Comparison of ENCODE assay signal across 11 mouse cellular contexts in the genomic region with DNA sequence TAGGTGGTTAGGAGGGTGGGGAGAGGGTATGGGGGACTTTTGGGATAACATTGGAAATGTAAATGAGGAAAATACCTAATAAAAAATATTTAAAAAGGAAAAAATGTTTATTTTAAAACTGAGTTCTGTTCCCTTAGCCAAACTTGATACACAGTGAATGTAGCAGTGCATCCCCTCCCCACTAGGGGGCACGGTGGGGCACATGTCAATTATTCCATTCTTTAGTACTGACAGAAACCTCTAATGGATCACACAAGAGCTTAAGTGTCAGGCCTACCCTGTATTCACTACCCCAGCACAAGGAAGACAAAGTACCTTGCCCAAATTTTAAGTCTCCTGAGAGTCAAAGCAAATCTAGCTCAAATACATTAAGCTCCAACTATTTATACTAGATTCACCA. TPM values are rescaled to one million over a fixed set of nuclear protein-coding genes. Genes with fewer than 3 reads are reported as not detected.
A peak's percentile ranks its signal among the peaks of the same experiment; 100 is the strongest.
DNase-seq lines count a peak whose midpoint lies in the region; ATAC-seq and TF ChIP-seq lines count a peak whose summit lies in the region.
"Had no signal": no experiment of that assay in that cellular context is flagged by ENCODE, and none has a peak within 500 bp of the region (broad histone marks: within the 10 kb centered on the region; RNA-seq: fewer than 3 reads in every experiment).

No protein-coding gene starts in this region.

- no peak for ATAC-seq in liver, embryonic 12.5 days
- ATAC-seq in heart, postnatal 0 days (ENCODE audit: insufficient read depth, low read depth), result no peak

- peak; percentile 56 for TF ChIP-seq CTCF in heart, postnatal 0 days (IDR thresholded peaks at IDR 0.05; ENCODE audit: low read depth)

- no peak overlapping the region for H3K4me3 ChIP-seq in liver, embryonic 12.5 days
- H3K4me3 ChIP-seq in heart, postnatal 0 days (ENCODE audit: low read depth, low read length), result no peak overlapping the region
- H3K4me3 ChIP-seq: lung, embryonic 15.5 days; stomach, embryonic 15.5 days had no signal

- no peak overlapping the region for H3K9ac ChIP-seq in liver, embryonic 12.5 days
- H3K9ac ChIP-seq in heart, postnatal 0 days (replicated peaks; ENCODE audit: low read depth, low read length), result no peak overlapping the region
- H3K9ac ChIP-seq: lung, embryonic 15.5 days; stomach, embryonic 15.5 days had no signal

- no peak overlapping the region for H3K27ac ChIP-seq in liver, embryonic 12.5 days
- no peak overlapping the region for H3K27ac ChIP-seq in heart, postnatal 0 days (ENCODE audit: low read depth)
- H3K27ac ChIP-seq: lung, embryonic 15.5 days; stomach, embryonic 15.5 days had no signal

- H3K9me3 ChIP-seq in liver, embryonic 12.5 days (replicated peaks), result no peaks in the 10 kb centered on the region
- H3K9me3 ChIP-seq in heart, postnatal 0 days (replicated peaks; ENCODE audit: control insufficient read depth, low read length), result no peaks in the 10 kb centered on the region
- H3K9me3 ChIP-seq: lung, embryonic 15.5 days; stomach, embryonic 15.5 days had no signal

- no peak overlapping the region for H3K4me2 ChIP-seq in liver, embryonic 12.5 days
- no peak overlapping the region for H3K4me2 ChIP-seq in heart, postnatal 0 days (ENCODE audit: low read depth, low read length)
- H3K4me2 ChIP-seq: lung, embryonic 15.5 days; stomach, embryonic 15.5 days had no signal

- DNase-seq in liver, result peak; percentile 31
- DNase-seq in Muller cell, postnatal 12 days (ENCODE audit: inconsistent ontology term), result peak; percentile 59
- DNase-seq in c-Kit-positive CD71-negative TER-119-negative erythroid progenitor cells, embryonic 14.5 days (ENCODE audit: low read depth), result peak; percentile 10
- DNase-seq in heart, postnatal 0 days (ENCODE audit: low spot score), result peak; percentile 9
- peak; percentile 14 to 25 for DNase-seq in layer of hippocampus, postnatal 36 days
- DNase-seq in retina, postnatal 1 day, result peak; percentile 36
- no peak for DNase-seq in spleen, postnatal 36 days (ENCODE audit: low spot score in 2 of 2)

- H3K27me3 ChIP-seq in liver, embryonic 12.5 days (replicated peaks), result no peaks in the 10 kb centered on the region
- no peaks in the 10 kb centered on the region for H3K27me3 ChIP-seq in heart, postnatal 0 days (ENCODE audit: control insufficient read depth, insufficient read depth, low read length)
- H3K27me3 ChIP-seq: lung, embryonic 15.5 days; stomach, embryonic 15.5 days had no signal

- no peaks in the 10 kb centered on the region for H3K4me1 ChIP-seq in liver, embryonic 12.5 days
- H3K4me1 ChIP-seq in heart, postnatal 0 days (ENCODE audit: control insufficient read depth, insufficient read depth), result no peaks in the 10 kb centered on the region
- H3K4me1 ChIP-seq: lung, embryonic 15.5 days; stomach, embryonic 15.5 days had no signal

- WGBS in liver, embryonic 12.5 days (ENCODE audit: insufficient replicate concordance), result 5% methylated on average over 1 of the region's 1 CpGs
- WGBS in heart, postnatal 0 days, result 13% methylated on average over 1 of the region's 1 CpGs

- no peak for TF ChIP-seq EP300 in heart, postnatal 0 days (IDR thresholded peaks at IDR 0.05; ENCODE audit: low read depth)

- H3K36me3 ChIP-seq in liver, embryonic 12.5 days, result no peaks in the 10 kb centered on the region
- H3K36me3 ChIP-seq in heart, postnatal 0 days (replicated peaks; ENCODE audit: control insufficient read depth, insufficient read depth, low read length), result no peaks in the 10 kb centered on the region
- H3K36me3 ChIP-seq: lung, embryonic 15.5 days; stomach, embryonic 15.5 days had no signal

RNA-seq across cellular contexts. Expression of gene Fbxw18, which starts 17.2 kb away (rescaled TPM):
- polyA plus RNA-seq in liver, embryonic 12.5 days (2016; fragmentation: Nextera tagmentation; extraction: Ambion mirVana), result 0.08 and 0.13 TPM in 2 replicates
- not detected in 2 replicates for total RNA-seq in heart, postnatal 0 days (2014; rRNA removed; ENCODE audit: low replicate concordance)
- polyA plus RNA-seq in heart, postnatal 0 days (2015; fragmentation: Nextera tagmentation; extraction: Ambion mirVana), result not detected in 2 replicates
- total RNA-seq in layer of hippocampus, postnatal 36 days (2021), result not detected
- polyA plus RNA-seq: frontal cortex, adult 2 months; lung, embryonic 15.5 days; stomach, embryonic 15.5 days had no signal

RNA-seq across cellular contexts. Expression of gene Fbxw25, which starts 20.8 kb away (rescaled TPM):
- polyA plus RNA-seq in liver, embryonic 12.5 days (2016; fragmentation: Nextera tagmentation; extraction: Ambion mirVana), result not detected in 2 replicates
- total RNA-seq in heart, postnatal 0 days (2014; rRNA removed; ENCODE audit: low replicate concordance), result not detected in 2 replicates
- polyA plus RNA-seq in heart, postnatal 0 days (2015; fragmentation: Nextera tagmentation; extraction: Ambion mirVana), result not detected in 2 replicates
- not detected for total RNA-seq in layer of hippocampus, postnatal 36 days (2021)
- polyA plus RNA-seq: frontal cortex, adult 2 months; lung, embryonic 15.5 days; stomach, embryonic 15.5 days had no signal

RNA-seq across cellular contexts. Expression of gene Fbxw24, which starts 59.4 kb away (rescaled TPM):
- not detected in 2 replicates for polyA plus RNA-seq in liver, embryonic 12.5 days (2016; fragmentation: Nextera tagmentation; extraction: Ambion mirVana)
- total RNA-seq in heart, postnatal 0 days (2014; rRNA removed; ENCODE audit: low replicate concordance), result not detected in 2 replicates
- not detected in 2 replicates for polyA plus RNA-seq in heart, postnatal 0 days (2015; fragmentation: Nextera tagmentation; extraction: Ambion mirVana)
- not detected for total RNA-seq in layer of hippocampus, postnatal 36 days (2021)
- polyA plus RNA-seq: frontal cortex, adult 2 months; stomach, embryonic 15.5 days had no signal

Comparison
In these comparisons a context has a peak if more than half of its experiments do, and no peak if none do; other contexts are left out.
1. DNase-seq: peak in liver (single experiment), Muller cell, postnatal 12 days (single experiment), c-Kit-positive CD71-negative TER-119-negative erythroid progenitor cells, embryonic 14.5 days (single experiment), heart, postnatal 0 days (single experiment), layer of hippocampus, postnatal 36 days (2 of 2) and retina, postnatal 1 day (single experiment); none in spleen, postnatal 36 days (0 of 2).